Mouse (Mus musculus): Measurements from ENCODE around the gene Nedd4. TPM values are rescaled to one million over a fixed set of nuclear protein-coding genes. Genes with fewer than 3 reads are reported as not detected.

The Nedd4 gene
- polyA plus RNA-seq, 1 experiment from 2014 or later = 90.0 TPM

GRCm38 (mm10) chr9:72791681-72792080, 129.5 kb downstream of the Nedd4 start:
- 3% methylated on average over 6 of the region's 6 CpGs for WGBS (ENCODE audit: insufficient replicate concordance)
- Histone ChIP-seq H3K27ac (replicated peaks) (no peak overlapping the region), H3K4me1 (replicated peaks) (0 out of 2 replicates have a peak, but pooled peaks cover 5% of the 10 kb centered on the region), H3K36me3 (replicated peaks) (no peaks in the 10 kb centered on the region), H3K27me3 (no peaks in the 10 kb centered on the region), H3K4me3 (replicated peaks) (0 out of 2 replicates have a peak overlapping the region, but pooled peaks have one; percentile 9), H3K9ac (no peak overlapping the region), H3K4me2 (peak overlapping the region; percentile 44), H3K9me3 (replicated peaks) (no peaks in the 10 kb centered on the region)
- ATAC-seq (ENCODE audit: insufficient read depth) = no peak

- no peak for ATAC-seq (ENCODE audit: insufficient read depth)
- no peak overlapping the region for H3K4me2 ChIP-seq
- no peak overlapping the region for H3K27ac ChIP-seq (replicated peaks)
- H3K4me3 ChIP-seq (replicated peaks) = no peak overlapping the region
- 55% methylated on average over 3 of the region's 3 CpGs for WGBS (ENCODE audit: insufficient replicate concordance)
- H3K27me3 ChIP-seq = no peaks in the 10 kb centered on the region
- H3K9me3 ChIP-seq (replicated peaks) = no peaks in the 10 kb centered on the region
- H3K36me3 ChIP-seq (replicated peaks) = no peaks in the 10 kb centered on the region
- H3K9ac ChIP-seq = no peak overlapping the region
- peaks cover 5% of the 10 kb centered on the region; the same call in 1 of the 2 replicates for H3K4me1 ChIP-seq (replicated peaks)
These were observed 133.1 kb downstream of the Nedd4 start for GRCm38 (mm10) chr9:72795243-72795642.

- no peaks in the 10 kb centered on the region for H3K27me3 ChIP-seq
These were observed 135.0 kb downstream of the Nedd4 start for GRCm38 (mm10) chr9:72797136-72797621.

More at GRCm38 (mm10) chr9:72797136-72797621, 135.0 kb downstream of the Nedd4 start:
- Histone ChIP-seq H3K4me1 (replicated peaks) (no peaks in the 10 kb centered on the region; the same call in 1 of the 2 replicates), H3K9ac (no peak overlapping the region), H3K4me3 (replicated peaks) (no peak overlapping the region), H3K36me3 (replicated peaks) (no peaks in the 10 kb centered on the region), H3K9me3 (replicated peaks) (no peaks in the 10 kb centered on the region), H3K27ac (replicated peaks) (no peak overlapping the region), H3K4me2 (peak overlapping the region; percentile 6)
- no peak for ATAC-seq (ENCODE audit: insufficient read depth)
- 14% methylated on average over 9 of the region's 9 CpGs for WGBS (ENCODE audit: insufficient replicate concordance)

Other genes with a start within 250 kb of the Nedd4 start
- 78.9 and 85.1 TPM in 2 replicates for gene Mns1, start 224.3 kb upstream of the Nedd4 start, polyA plus RNA-seq (2015; fragmentation: Nextera tagmentation; extraction: Ambion mirVana)
- gene Tex9, start 170.1 kb upstream of the Nedd4 start, polyA plus RNA-seq (2015; fragmentation: Nextera tagmentation; extraction: Ambion mirVana) = 3.8 and 4.2 TPM in 2 replicates
- 2.3 TPM in 2 replicates for gene Rfx7, start 130.1 kb upstream of the Nedd4 start, polyA plus RNA-seq (2015; fragmentation: Nextera tagmentation; extraction: Ambion mirVana)
- 0.08 and 0.15 TPM in 2 replicates for gene Prtg, start 144.5 kb downstream of the Nedd4 start, polyA plus RNA-seq (2015; fragmentation: Nextera tagmentation; extraction: Ambion mirVana)

Measured in liver, embryonic 15.5 days (tissue).